Mouse (Mus musculus) heart, adult 18-20 months (tissue): Measurements from ENCODE around the gene Atcay. TPM values are rescaled to one million over a fixed set of nuclear protein-coding genes. Genes with fewer than 3 reads are reported as not detected.

Source experiments
- microRNA-seq, 2 experiments: library from miRNA; unstranded; fragments of <30 nt; microRNA quantifications; one replicate each; pipeline ENCODE4 v1.2.0; 2022
- total RNA-seq, 2 experiments: library from RNA; stranded (reverse); gene quantifications; 2 replicates each; pipeline ENCODE4 v1.2.3; 2021

Gene Atcay
- total RNA-seq, 2 experiments from 2014 or later, result not detected

Small RNA genes lying within 50 kb of the gene (microRNA-seq; reads per million reads assigned to microRNA genes)
- gene Mir3057, result 31.5 to 47.5 reads per million in 2 experiments

Other genes with a start within 250 kb of the Atcay start
- 1 to 10 TPM in 1 of 2 experiments, under 1 TPM in 1; 0.82 to 1.3 TPM for gene Gng7, start 215.9 kb downstream of the Atcay start, total RNA-seq
- not detected for gene Diras1, start 205.2 kb downstream of the Atcay start, total RNA-seq
- gene Slc39a3, start 193.4 kb downstream of the Atcay start, total RNA-seq, result 10 to 100 TPM; 12.8 to 14.2 TPM
- gene Sgta, start 170.7 kb downstream of the Atcay start, total RNA-seq, result 100 to 1,000 TPM in 1 of 2 experiments, 10 to 100 TPM in 1; 99.5 to 102 TPM
- gene Thop1, start 160.8 kb downstream of the Atcay start, total RNA-seq, result 10 to 100 TPM; 12.8 to 14.8 TPM
- gene Creb3l3, start 132.0 kb downstream of the Atcay start, total RNA-seq, result under 1 TPM; 0.31 to 0.74 TPM
- 100 to 1,000 TPM; 118 to 132 TPM for gene Map2k2, start 124.9 kb downstream of the Atcay start, total RNA-seq
- 10 to 100 TPM; 33.8 to 34.9 TPM for gene Zbtb7a, start 95.6 kb downstream of the Atcay start, total RNA-seq
- gene Pias4, start 62.9 kb downstream of the Atcay start, total RNA-seq, result 10 to 100 TPM; 16.5 to 16.9 TPM
- gene Eef2, start 54.2 kb downstream of the Atcay start, total RNA-seq, result 1,000 to 10,000 TPM; 1,062 to 1,185 TPM
- 10 to 100 TPM; 29.9 to 34.5 TPM for gene Dapk3, start 47.8 kb downstream of the Atcay start, total RNA-seq
- not detected for gene 4930442H23Rik, start 47.0 kb downstream of the Atcay start, total RNA-seq
- gene Nmrk2, start 28.8 kb downstream of the Atcay start, total RNA-seq, result 1 to 10 TPM; 7.1 to 8.8 TPM
- gene Zfr2, start 2.3 kb upstream of the Atcay start, total RNA-seq, result 1 to 10 TPM; 2.3 to 2.5 TPM
- under 1 TPM; 0.42 to 0.87 TPM for gene Matk, start 22.1 kb upstream of the Atcay start, total RNA-seq
- 10 to 100 TPM; 85.7 to 89.6 TPM for gene Mrpl54, start 36.1 kb upstream of the Atcay start, total RNA-seq
- gene Apba3, start 36.1 kb upstream of the Atcay start, total RNA-seq, result 100 to 1,000 TPM in 1 of 2 experiments, 10 to 100 TPM in 1; 85.9 to 110 TPM
- under 1 TPM in 1 of 2 experiments, not detected in 1; 0.87 TPM for gene Tjp3, start 60.7 kb upstream of the Atcay start, total RNA-seq
- gene Pip5k1c, start 62.1 kb upstream of the Atcay start, total RNA-seq, result 10 to 100 TPM; 23.1 to 25.6 TPM
- 10 to 100 TPM; 14.6 to 15.8 TPM for gene Cactin, start 90.3 kb upstream of the Atcay start, total RNA-seq
- 1 to 10 TPM; 2.5 to 2.7 TPM for gene Tbxa2r, start 97.9 kb upstream of the Atcay start, total RNA-seq
- 1 to 10 TPM; 3.4 to 4.7 TPM for gene Gipc3, start 112.4 kb upstream of the Atcay start, total RNA-seq
- gene Hmg20b, start 119.6 kb upstream of the Atcay start, total RNA-seq, result 10 to 100 TPM; 57.1 to 62.2 TPM
- 10 to 100 TPM; 11.0 to 12.7 TPM for gene Mfsd12, start 126.7 kb upstream of the Atcay start, total RNA-seq
- under 1 TPM; 0.45 to 0.51 TPM for gene 4930404N11Rik, start 135.0 kb upstream of the Atcay start, total RNA-seq
- 10 to 100 TPM; 27.6 to 35.6 TPM for gene Fzr1, start 147.7 kb upstream of the Atcay start, total RNA-seq
- gene Dohh, start 153.6 kb upstream of the Atcay start, total RNA-seq, result 10 to 100 TPM; 49.9 to 59.6 TPM
- 1 to 10 TPM in 1 of 2 experiments, under 1 TPM in 1; 0.65 to 2.3 TPM for gene Gm48551, start 153.6 kb upstream of the Atcay start, total RNA-seq
- under 1 TPM in 1 of 2 experiments, not detected in 1; 0.51 TPM for gene Gm48552, start 158.2 kb upstream of the Atcay start, total RNA-seq
- gene Smim24, start 162.2 kb upstream of the Atcay start, total RNA-seq, result 1 to 10 TPM; 1.9 to 2.2 TPM
- gene Nfic, start 224.8 kb upstream of the Atcay start, total RNA-seq, result 10 to 100 TPM; 91.0 to 93.4 TPM